Mouse (Mus musculus) kidney, postnatal 0 days (tissue): ENCODE results near the gene Cdk17. TPM values are rescaled to one million over a fixed set of nuclear protein-coding genes. Genes with fewer than 3 reads are reported as not detected.

Source experiments
- ATAC-seq: fragments of 200-750 bp; cut with Nextera tagmentation; replicated peaks from 2 replicates; pipeline ENCODE4 v1.8.0; 2017; ENCODE audit warnings: low read depth, moderate number of reproducible peaks, moderate TSS enrichment, moderate library complexity; ENCODE audit not compliant: low FRiP score
- DNase-seq: peaks from one replicate; pipeline ENCODE4 v3.0.0-alpha.2; 2016; ENCODE audit warnings: low spot score
- H3K27ac ChIP-seq: fragments of 300-500 bp; sonication (generic); 2 replicates; pipeline ENCODE4 v1.5.1; 2014; ENCODE audit warnings: mild to moderate bottlenecking
- H3K27me3 ChIP-seq: fragments of 300-500 bp; sonication (generic); 2 replicates; pipeline ENCODE4 v1.6.1; 2014; ENCODE audit warnings: low read length, mixed read lengths; ENCODE audit not compliant: insufficient read depth
- H3K36me3 ChIP-seq: fragments of 300-500 bp; sonication (generic); 2 replicates; pipeline ENCODE4 v1.6.1; 2014; ENCODE audit warnings: low read length, mixed read lengths; ENCODE audit not compliant: insufficient read depth
- H3K4me1 ChIP-seq: fragments of 300-500 bp; sonication (generic); replicated peaks from 2 replicates; pipeline ENCODE4 v1.6.1; 2014; ENCODE audit warnings: antibody characterized with exemption, low read length, mixed read lengths; ENCODE audit not compliant: insufficient read depth
- H3K4me2 ChIP-seq: fragments of 300-500 bp; sonication (generic); 2 replicates; pipeline ENCODE4 v1.6.1; 2014; ENCODE audit warnings: mild to moderate bottlenecking, low read length, moderate library complexity, mixed read lengths
- H3K4me3 ChIP-seq: fragments of 300-500 bp; sonication (generic); replicated peaks from 2 replicates; pipeline ENCODE4 v1.5.1; 2014; ENCODE audit warnings: low read depth, low read length
- H3K9ac ChIP-seq: fragments of 300-500 bp; sonication (generic); 2 replicates; pipeline ENCODE4 v1.6.1; 2014; ENCODE audit warnings: low read depth, low read length
- H3K9me3 ChIP-seq: fragments of 300-500 bp; sonication (generic); replicated peaks from 2 replicates; pipeline ENCODE4 v1.6.1; 2016; ENCODE audit warnings: low read length, inconsistent platforms, mixed read lengths
- CTCF ChIP-seq: IDR thresholded peaks from 2 replicates; pipeline ENCODE4 v1.5.1; 2016; ENCODE audit warnings: antibody characterized with exemption, low read depth, mild to moderate bottlenecking, moderate library complexity
- WGBS: fragments of 180-500 bp; shearing (Covaris S2); extraction: QIAGEN DNeasy Blood & Tissue Kit; methylation state at CpG from one replicate; pipeline ENCODE4 v1.1.7; 2014; 5-methylcytosine and 5-hydroxymethylcytosine counted together
- polyA plus RNA-seq: library from polyadenylated mRNA; unstranded; fragments of >200 nt; fragmentation: Nextera tagmentation; extraction: Ambion mirVana; gene quantifications from 2 replicates; pipeline ENCODE4 v1.2.1, GENCODE M21; 2015

Gene Cdk17
- polyA plus RNA-seq, 1 experiment from 2014 or later, result 16.4 TPM

DNA sequence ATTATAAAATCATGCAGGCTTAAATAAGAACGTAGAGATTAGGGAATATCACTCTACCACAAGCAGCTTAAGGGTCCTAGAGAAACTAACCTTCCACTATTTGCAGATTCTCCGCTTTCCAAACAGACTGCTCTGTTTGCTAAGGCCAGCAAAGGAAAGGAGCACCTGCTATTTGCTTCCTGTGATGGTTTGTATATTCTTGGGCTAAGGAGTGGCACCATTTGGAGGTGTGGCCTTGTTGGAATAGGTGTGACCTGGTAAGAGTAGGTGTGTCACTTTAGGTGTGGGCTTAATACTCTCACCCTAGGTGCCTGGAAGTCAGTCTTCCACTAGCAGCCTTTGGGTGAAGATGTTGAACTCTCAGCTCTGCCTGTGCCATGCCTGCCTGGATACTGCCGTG, 34.6 kb upstream of the Cdk17 start:
- Histone ChIP-seq H3K9ac (no peak overlapping the region), H3K4me2 (no peak overlapping the region), H3K4me1 (no peaks in the 10 kb centered on the region), H3K27ac (no peak overlapping the region), H3K27me3 (no peaks in the 10 kb centered on the region), H3K36me3 (no peaks in the 10 kb centered on the region), H3K9me3 (no peaks in the 10 kb centered on the region), H3K4me3 (no peak overlapping the region)
- no peak for TF ChIP-seq CTCF
- ATAC-seq, result no peak
- WGBS, result 79% methylated on average over 3 of the region's 3 CpGs
- no peak for DNase-seq

DNA sequence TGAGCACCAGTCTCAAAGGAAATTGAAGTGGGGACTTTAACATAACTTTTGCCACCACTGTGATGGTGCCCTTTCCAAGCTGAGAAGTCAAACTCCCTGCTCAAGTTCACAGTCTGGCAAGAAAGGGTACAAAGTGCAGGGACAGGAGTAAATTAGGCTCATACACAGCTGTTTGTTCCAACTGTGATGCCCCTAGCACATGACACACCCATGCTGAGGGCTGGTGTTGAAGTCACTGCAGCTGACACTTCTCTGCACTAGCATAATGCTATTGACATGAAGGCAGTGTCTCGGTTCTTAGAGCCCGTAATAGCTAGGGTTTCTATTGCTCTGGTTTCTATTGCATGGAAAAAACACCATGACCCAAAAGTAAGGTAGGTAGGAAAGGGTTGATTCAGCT, 32.1 kb upstream of the Cdk17 start:
- Histone ChIP-seq H3K9ac (no peak overlapping the region), H3K9me3 (no peaks in the 10 kb centered on the region), H3K4me1 (no peaks in the 10 kb centered on the region), H3K36me3 (no peaks in the 10 kb centered on the region), H3K27ac (no peak overlapping the region), H3K4me2 (no peak overlapping the region), H3K4me3 (no peak overlapping the region), H3K27me3 (no peaks in the 10 kb centered on the region)
- TF ChIP-seq CTCF, result no peak
- DNase-seq (no peak), ATAC-seq (no peak)
- 85% methylated on average over 2 of the region's 2 CpGs for WGBS

DNA sequence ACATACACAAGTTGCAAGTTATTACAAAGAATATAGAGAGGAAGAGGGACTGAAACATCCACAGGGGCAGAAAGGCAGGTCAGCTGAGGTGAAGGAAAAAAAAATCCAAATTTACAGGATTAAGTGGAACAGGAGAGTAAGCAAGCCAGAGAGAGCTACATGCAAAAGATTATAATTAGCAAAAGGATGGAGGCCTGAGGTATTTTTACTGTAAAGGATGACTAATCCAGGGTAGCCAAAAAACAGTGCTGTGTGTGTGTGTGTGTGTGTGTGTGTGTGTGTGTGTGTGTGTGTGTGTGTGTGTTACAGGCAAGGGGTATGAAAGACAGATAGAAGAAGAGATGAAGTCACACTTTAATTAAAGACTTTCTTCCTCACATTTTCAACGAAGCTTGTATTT, 31.3 kb upstream of the Cdk17 start:
- TF ChIP-seq CTCF, result no peak
- Histone ChIP-seq H3K4me1 (no peaks in the 10 kb centered on the region), H3K27me3 (no peaks in the 10 kb centered on the region), H3K4me2 (no peak overlapping the region), H3K36me3 (no peaks in the 10 kb centered on the region), H3K4me3 (no peak overlapping the region), H3K27ac (no peak overlapping the region), H3K9ac (no peak overlapping the region), H3K9me3 (no peaks in the 10 kb centered on the region)
- WGBS, result 73% methylated on average over 1 of the region's 1 CpGs
- no peak for ATAC-seq
- no peak for DNase-seq

DNA sequence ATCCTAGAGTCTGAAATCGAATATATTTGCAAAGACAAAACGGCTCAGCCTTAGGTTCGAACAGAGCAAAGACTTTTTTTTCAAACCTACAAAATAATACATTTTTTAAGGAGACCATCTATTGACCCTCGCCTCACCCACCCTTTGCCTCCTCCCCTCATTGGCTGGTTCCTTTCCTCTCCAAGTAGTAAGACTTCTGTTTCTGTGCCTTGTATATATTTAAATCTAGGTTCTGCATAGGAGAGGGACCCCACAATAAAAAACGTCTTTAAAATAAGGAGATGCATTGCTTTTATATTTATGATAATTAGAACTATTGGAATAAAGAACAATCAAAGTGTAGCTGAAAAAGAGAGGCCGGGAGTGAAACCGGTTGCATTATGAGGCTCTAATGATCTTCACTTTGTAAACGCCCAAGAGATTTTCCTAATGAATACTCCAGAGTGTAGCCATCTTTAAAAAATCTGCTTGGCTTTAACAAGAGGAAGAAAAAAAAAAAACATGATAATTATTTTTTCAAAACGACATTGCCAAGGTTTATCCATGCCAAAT, 30.7 kb upstream of the Cdk17 start:
- ATAC-seq (no peak), DNase-seq (no peak)
- Histone ChIP-seq H3K9me3 (no peaks in the 10 kb centered on the region), H3K36me3 (no peaks in the 10 kb centered on the region), H3K4me1 (no peaks in the 10 kb centered on the region), H3K27me3 (no peaks in the 10 kb centered on the region), H3K4me2 (no peak overlapping the region), H3K4me3 (no peak overlapping the region), H3K9ac (no peak overlapping the region), H3K27ac (no peak overlapping the region)
- 78% methylated on average over 9 of the region's 9 CpGs for WGBS
- TF ChIP-seq CTCF, result no peak

DNA sequence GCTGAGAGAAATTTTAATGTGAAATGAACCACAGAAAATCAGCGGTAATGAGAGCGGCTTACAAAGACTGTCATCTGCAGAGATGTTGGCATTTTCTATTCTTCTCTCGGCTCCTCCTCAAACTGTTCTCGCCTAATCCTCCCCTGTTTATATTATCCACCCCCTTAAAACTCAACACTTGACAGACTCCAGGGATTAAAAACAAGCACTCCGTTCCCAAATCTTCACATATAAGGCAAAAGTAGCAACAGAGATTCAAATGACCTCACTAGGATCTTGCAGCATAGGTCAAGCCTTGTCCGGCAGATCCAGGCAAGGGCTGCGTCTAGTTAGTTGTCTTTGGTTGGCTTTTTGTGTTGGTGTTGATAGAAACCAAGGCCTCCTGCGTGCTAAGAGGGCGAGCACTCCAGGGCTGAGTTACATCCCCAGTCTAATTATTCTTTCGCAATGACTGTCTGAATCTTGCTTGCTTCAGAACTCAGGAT, 30.2 kb upstream of the Cdk17 start:
- 79% methylated on average over 10 of the region's 10 CpGs for WGBS
- no peaks in the 10 kb centered on the region for H3K9me3 ChIP-seq
- H3K4me1 ChIP-seq, result no peaks in the 10 kb centered on the region
- H3K27me3 ChIP-seq, result no peaks in the 10 kb centered on the region
- DNase-seq (no peak), ATAC-seq (no peak)
- no peak overlapping the region for H3K9ac ChIP-seq
- H3K4me3 ChIP-seq, result no peak overlapping the region
- no peak for TF ChIP-seq CTCF
- no peak overlapping the region for H3K4me2 ChIP-seq
- no peak overlapping the region for H3K27ac ChIP-seq
- H3K36me3 ChIP-seq, result no peaks in the 10 kb centered on the region

DNA sequence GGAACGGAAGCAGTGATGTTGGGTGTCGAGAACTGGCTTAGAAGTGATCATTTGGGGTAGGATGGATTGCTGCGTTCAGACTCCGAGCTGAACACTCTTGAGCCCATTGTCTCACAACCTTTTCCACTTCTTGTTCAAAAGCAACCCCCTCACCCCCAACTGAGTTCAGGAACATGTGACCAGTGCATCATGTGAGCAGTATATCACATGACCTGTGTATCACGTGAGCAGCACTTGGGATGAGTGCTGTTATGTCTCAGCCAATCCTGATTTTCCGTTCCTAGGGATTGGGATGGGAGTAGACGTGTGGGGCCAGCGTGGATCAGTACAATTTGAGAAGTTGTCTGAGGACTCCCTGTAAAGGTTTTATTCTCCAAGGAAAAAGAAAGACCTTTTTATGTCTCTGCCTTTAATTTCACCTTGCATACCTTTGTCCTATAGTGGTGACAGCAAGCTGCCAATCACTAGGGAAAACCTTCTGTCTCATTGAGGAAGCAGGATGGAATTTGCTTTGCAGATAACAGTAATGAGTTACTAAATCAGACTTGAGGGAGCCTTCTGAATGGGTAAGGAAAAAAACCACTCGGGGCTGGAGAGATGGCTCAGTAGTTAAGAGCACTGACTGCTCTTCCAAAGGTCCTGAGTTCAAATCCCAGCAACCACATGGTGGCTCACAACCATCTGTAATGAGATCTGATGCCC, 28.7 kb upstream of the Cdk17 start:
- no peak for TF ChIP-seq CTCF

More for the DNA sequence above, 28.7 kb upstream of the Cdk17 start:
- Histone ChIP-seq H3K4me2 (no peak overlapping the region), H3K9me3 (no peaks in the 10 kb centered on the region), H3K9ac (no peak overlapping the region), H3K4me1 (no peaks in the 10 kb centered on the region), H3K27me3 (no peaks in the 10 kb centered on the region), H3K27ac (no peak overlapping the region), H3K4me3 (no peak overlapping the region), H3K36me3 (no peaks in the 10 kb centered on the region)
- no peak for DNase-seq
- ATAC-seq, result no peak
- 90% methylated on average over 9 of the region's 9 CpGs for WGBS
